Mouse (Mus musculus): ENCODE measurements at regions not wholly inside any gene's neighbourhood (a gene's known extent, or its start where the extent isn't known, plus 50 kb on each side); places are given as distances from the start of the nearest gene placed in this dataset.

DNA sequence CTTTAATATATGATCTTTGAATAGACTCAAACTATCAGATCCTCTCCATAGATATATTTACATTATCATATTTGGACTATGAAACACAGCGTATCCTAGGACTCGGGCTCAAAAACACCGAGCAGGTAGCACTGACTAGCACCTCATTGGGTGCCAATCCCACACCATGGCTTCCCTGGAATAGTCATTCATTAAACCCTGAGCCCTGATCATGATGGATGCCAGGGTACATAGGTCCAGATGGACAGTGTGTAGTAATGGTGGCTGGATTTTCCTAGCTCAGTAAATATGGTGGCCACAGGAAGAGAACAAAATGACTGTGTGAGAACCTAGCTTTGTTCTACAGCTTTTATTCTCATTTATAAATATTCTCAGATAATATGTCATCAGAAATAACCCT lies 390.1 kb upstream of the Nr2f2 start:
- DNase-seq: no peak

DNA sequence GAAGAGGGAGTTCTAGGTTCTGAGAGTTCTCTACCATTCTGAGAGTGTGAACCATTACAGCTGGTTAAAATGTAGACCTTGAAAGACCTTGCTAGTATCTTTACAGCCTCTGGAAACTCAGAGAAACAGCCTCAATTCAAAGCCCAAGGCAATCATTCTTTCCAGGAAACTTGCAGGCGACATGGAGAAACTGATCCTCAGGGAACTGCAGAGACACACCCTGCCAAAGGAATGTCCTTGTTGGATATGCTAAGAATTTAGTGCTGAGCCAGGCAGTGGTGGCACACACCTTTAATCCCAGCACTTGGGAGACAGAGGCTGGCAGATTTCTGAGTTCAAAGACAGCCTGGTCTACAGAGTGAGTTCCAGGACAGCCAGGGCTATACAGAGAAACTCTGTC lies 388.3 kb upstream of the Nr2f2 start:
- DNase-seq: no peak

DNA sequence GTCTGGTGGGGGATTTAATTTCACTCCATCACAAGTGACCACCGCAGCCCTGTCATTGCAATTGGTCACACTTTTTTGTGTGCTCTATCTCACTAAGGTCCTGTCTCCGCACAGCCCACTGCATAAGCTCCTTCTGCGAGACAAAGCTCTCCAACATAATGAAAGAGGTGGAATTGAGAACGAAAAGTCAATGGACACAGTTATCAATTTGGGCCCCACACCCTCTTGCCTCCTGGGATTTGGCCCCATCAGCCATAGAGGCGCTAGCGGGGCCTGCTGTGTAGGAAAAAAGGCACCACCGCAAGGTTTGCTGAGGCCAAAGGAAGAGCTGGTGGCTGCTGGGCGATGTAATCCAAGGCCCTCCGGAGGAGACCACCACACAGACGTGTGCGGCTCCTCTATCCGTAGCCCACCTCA lies 386.3 kb upstream of the Nr2f2 start:
- no peak for DNase-seq

DNA sequence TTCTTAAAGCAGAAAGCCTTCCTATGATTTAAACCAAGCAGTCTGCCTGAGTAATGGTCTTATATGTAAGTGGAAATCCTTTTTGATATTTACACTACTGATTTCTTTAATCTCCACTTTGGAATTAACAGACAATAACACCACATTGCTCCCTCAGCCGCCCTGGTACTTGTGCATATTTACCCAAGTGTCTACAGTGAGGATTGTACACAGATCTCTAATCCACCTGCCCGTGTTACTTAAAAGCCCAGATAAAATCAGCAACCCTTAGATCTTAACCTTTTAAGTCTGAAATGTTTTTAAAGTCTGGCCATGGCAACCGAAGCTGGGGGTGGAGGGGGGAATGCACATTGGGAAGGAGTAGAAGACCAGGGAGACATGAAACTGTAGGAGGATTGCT lies 382.3 kb upstream of the Nr2f2 start:
- DNase-seq: no peak

DNA sequence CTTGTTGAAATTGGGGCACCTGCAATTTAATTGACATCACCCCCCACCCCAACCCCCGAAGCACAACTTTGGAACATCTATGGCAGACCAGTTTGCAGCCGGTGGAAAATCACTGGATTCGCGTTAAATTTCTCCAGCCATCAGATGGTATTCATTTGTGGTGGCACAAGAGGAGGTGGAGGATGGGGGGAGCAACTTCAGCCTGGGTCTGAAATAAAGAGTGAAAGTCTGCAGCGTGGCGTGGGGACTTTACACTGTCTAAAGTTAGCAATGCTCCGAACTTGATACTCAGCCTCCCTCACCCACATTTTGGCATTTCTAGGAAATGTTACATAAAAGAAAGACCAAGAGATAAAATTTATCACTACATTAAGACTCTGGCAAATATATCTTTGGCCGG lies 381.8 kb upstream of the Nr2f2 start:
- DNase-seq: no peak

DNA sequence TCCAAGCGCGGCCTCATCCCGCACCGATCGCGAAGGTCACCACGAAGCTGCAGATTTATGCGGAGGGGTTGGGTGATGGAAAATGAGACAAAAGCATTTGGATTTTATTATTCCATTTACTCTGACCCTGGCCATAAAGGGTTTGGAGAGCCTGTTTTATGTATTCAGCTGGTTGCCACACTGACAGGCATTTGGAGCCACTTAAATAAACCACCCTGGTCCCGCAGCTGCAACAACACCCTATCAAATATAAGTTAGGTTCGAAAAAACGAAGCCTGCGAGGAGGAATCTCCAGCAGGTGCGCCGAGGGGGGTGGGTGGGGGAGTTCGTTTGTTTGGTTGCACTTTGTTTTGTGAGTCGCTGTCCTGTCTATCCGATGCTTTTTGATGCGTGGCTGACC lies 377.8 kb upstream of the Nr2f2 start:
- DNase-seq: no peak

DNA sequence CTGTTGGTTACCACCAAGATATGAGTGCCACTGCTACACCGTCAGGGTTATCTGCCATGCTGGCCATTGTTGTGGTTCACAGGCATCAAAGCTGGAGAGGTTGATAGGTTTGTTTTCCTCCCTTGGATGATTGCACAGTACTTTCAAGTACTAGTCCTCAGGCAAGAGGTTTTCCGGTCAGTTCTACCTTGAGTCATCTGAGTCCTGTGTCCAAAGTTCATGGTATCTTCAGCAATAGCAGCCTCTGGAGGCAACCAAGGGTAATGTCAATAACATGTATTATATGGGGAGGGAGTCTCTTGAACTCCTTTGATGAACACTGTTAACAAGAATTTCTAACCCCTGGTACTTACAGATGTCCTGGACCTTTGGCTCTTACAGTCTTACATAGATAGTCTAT lies 369.1 kb upstream of the Nr2f2 start:
- DNase-seq: no peak

DNA sequence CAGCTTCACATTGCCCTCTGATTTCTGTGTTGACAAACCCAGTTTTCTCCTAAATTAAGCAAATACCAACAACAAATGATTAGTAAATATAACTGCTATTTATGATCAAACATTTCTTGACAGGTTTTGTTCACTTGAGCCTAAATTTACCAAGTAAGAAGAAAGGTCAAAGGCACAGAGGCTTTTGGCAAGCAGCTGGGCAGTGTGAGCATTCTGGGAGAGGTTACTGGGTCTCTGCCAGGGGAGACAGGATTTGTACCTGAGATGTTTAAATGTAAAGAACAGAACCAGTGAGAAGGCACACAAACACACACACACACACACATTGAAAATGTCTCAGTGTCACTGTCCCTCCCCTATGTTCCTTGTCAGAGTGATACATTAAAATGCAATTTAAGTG lies 367.0 kb upstream of the Nr2f2 start:
- no peak for DNase-seq

DNA sequence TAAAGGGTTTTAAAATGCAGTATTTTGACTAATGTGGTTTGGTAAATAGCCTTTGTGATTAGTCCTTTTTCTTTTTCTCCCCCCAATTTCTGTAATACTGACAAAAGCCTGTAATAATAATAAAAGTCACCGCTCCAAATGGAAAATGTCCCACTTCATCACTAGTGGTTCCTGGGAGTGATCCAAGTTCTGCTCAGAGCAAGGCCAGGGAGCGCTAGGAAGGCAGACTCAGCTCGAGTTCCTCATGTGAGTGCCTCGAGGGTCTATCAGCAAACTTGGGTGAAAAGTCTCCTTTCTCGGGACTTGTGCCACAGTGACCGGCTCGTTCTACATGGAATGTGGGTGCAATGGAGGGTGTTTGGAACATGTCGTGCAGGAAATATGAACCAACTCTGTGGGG lies 363.4 kb upstream of the Nr2f2 start:
- no peak for DNase-seq

DNA sequence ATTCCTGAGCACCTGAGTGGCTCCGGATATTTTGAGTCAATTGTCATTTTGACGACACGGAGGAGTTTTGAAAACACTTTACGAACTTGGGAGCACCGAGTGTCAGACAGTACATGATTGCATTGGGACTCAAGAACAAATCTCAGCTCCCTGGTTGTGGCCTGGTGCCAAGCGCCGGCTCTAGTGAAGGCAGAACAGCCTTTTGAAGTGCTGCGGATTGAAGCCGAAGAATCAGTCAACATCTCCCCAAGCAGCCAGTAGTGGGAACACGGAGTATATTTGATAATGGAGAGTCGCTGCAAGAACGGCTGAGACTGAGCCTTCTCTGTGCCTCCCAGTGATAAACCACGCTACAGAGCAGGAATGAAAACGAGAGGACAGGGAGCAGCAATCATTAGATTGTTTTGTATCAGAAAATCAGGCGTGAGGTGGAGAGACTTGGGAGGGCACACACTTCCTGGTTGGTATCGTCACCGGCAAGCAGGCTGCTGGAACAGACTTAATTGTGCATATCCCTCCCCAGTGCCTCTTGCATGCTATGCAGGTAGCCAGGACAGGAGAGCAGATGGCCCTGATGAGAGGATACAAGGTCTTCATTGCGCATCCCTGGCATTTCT lies 351.7 kb upstream of the Nr2f2 start:
- DNase-seq: peak; percentile 62

DNA sequence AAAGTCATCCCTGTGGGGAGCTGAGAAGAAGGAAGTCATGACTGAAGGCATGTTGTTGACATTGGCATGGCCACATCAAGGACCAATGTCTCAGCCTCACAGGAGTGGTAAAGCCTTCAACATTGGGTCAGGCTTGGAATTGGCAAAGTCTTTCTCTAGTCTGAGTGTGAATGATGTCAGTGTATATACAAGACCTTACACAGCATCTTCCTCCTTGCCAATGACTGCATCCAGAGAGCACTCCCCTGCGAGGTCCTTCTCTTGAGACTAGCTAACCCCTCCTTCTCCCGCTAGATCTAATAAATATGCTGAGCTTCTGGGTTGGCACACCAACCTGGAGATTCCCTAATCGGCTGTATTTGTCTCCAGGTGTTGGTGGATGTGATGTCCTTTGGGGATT lies 351.1 kb upstream of the Nr2f2 start:
- DNase-seq: no peak

DNA sequence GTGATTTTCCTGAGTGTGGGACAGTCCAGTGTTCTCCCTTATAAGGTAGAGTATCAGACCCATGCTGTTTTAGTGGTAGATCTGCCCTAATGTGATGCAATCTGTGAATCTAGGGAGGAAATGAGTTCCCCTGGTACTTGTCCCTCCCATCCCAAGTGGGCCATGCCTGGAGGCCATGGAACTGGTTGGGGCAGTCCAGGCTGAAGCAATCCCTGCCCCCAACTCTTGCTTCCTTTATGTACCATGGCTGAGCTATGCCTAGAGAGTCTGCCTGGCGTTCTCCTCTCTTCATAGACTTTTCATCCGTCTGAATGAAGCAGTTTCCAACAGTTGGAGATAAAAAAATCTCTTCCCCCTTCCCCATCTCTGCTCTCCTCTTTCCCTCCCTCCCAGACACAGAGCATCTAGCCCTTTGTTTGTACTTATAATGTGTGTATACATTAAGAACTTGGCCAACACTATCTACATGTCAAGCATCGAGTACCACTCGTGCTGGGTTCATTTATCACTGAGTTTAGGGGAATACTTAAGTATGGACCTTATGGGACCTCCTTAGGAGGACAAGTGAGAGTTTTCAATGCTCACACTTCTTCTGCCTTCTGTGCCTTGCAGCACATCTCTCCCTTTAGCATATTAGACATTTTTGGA lies 350.4 kb upstream of the Nr2f2 start:
- DNase-seq: no peak

DNA sequence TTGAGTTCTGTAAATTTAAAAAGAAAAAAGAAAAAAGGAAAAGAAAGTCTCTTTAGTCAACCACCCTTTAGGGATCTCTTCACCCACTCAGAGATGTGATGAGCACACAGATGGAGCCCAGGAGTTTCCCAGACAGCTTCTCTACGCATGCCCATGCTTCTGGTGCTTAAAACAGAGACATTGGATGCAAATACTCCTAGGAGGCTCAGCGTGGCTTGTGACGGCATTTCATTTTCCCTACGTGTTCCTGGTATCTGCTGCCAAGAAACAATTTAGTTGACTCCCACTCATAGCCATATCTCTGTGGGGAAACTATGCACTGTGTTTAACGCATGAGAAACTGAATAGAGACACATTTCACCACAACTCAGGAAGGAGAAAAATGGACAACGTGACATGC lies 345.6 kb upstream of the Nr2f2 start:
- DNase-seq: no peak

DNA sequence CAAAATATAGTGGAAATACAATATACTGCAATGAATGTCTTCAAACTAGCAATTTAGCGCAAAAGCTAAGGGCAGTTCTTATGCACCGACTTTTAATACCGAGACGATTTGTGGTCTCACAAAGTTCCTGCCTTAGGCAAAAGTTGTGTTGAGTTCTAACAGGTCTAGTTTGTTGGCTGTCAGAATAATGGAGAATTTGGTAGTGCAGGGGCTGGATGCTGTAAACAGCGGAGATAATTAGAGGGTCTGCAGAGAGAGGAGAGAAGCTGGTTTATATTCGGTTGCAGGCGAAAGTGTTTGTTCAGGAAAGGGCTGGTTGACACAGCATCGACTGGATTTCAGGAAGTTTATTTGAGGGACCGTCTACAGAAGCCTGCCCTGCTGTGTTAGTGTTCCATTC lies 339.7 kb upstream of the Nr2f2 start:
- no peak for DNase-seq

DNA sequence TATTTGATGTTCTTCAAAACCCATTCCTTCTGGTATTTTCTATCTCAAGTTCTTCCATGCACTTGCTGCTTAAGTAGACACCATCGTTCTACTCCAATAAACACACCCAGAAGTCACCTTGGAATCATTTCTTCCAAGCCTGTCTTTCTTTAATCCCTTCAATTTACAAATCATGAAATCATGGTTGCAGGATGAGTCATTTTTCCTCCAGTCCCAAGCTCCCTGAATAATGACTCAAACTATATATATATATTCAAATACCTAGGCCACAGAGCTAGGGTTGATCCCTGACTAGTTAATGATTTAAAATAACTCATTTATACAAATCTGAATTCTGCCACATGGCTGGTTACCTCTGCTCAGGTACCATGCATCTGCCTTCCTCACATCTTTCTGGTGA lies 337.2 kb upstream of the Nr2f2 start:
- no peak for DNase-seq

DNA sequence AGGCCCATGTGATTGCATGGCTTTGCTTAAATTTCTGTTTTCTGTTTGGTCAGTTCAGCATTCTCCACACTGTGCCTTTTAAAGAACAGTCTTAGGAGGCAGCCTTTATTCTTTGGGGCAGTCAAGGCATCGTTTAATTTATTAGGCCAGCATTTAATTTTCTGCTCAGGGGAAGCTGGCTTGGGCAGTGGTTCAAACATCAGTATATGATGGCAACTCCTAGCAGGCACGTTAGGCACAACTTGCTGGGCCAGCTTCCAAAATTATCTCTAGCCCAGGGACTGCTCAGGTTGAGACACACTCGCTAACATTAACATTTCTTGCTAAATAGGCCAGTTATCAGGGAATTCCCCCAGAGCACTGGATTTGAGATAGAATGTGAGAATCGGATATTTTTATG lies 333.9 kb upstream of the Nr2f2 start:
- DNase-seq: no peak

DNA sequence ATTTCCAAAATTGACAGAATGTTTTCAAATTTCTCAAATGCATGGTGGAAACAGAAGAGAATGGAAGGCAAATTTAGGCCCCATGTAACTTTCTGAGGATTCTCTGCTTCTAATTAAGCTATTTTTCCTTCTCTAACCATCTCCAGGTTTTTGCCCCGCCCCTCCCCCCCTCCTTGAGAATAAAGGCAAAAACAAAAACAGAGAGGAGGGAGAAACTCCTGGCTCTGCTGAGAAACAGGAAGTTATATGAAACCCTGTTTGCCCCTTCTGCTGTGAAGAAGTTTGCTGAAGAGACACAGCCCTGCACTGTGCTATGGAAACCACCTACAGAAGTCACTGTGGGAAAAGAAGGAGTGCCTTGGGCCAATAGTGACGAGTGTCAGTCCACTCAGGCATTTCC lies 332.9 kb upstream of the Nr2f2 start:
- DNase-seq: no peak

DNA sequence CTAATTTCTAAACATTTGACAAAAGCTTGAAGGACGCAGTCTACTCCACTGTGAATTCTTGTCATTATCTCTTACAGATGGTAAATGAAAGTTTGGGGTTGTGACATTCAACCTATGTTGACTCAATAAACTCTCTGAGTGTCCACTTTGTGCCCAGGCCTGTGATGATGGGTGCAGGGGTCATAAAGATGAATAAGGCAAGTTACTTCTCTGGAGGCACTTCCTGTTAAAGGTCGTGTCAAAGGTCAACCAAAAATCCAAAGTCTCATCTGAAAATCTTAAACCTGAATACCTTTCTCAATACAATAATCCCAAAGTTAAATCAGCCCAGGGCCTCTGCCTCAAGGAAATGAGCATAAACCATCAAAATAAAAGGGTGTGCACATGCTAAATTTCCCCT lies 332.5 kb upstream of the Nr2f2 start:
- DNase-seq: no peak

DNA sequence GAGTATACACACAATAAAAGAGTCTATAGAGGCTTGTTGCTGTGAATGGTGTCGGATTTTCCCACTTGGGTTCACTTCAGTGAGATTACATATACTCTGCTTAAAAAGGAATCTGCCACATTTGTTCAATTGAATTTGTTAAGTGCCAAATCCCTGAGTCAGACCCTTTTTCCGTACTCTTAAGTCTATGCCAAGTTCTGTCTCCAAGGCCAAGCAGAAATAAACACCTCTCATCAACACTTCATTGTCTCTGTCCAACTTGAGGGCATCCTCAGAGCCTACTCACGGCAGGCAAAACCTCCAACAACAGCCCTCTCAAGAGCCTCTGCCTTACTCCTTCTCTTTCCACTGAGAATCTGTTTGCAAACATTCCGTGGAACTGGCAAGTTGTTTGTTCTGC lies 325.6 kb upstream of the Nr2f2 start:
- no peak for DNase-seq

DNA sequence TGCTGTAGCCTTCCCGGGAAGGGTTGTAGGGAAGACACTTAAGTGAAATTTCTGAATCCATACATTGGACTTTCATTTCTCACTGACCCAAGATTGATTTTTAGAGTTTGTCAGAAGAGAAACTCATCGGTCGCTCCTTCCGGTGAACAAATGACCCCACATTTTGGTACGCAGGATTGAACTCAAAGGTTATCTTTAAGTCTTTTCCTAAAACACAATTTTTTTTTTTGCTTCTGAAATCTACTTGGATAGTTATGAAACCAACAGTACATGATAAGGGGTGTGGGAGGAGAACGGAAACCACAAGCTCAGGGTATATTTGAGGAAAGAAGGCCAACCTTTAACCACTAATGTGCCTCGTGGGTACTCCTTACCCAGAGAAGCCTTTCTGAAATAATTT lies 324.3 kb upstream of the Nr2f2 start:
- no peak for DNase-seq

DNA sequence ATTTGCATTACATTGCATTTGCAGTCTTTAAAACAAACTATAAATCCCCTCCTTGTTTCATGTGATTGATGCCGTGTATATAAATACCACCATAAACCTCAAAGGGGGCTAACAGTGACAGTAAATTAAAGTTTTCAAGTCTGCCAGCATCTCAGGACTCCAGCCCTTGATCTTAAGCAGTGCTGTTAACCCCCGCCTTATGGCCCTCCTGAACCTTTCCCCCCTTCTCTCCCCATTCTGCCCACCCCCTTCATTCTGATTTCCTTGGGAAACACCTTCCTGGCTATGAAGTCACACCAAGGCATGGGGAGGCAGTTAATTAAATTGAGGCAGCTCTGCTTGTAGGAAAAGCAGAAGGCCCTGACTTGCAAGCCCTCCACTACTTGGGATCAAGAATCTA lies 302.5 kb upstream of the Nr2f2 start:
- no peak for DNase-seq

DNA sequence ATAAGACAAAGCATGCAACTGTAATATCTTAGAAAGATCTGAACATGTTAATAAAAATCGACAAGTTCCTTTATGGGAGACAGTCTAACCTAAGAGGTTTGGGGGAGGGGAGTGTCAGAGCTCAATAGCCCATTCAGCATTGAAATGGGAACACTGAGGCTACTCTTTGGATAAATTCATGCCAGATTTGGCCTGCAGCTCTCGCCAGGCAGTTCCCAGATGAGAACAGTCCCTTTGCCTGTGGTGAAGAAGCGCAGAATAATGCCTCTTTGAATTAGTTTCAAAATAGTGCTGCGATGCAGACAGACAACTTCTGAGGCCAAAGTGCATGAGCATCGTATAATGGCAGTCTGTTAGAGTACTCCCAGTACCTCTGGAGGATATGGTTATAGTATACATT lies 293.6 kb upstream of the Nr2f2 start:
- no peak for DNase-seq

DNA sequence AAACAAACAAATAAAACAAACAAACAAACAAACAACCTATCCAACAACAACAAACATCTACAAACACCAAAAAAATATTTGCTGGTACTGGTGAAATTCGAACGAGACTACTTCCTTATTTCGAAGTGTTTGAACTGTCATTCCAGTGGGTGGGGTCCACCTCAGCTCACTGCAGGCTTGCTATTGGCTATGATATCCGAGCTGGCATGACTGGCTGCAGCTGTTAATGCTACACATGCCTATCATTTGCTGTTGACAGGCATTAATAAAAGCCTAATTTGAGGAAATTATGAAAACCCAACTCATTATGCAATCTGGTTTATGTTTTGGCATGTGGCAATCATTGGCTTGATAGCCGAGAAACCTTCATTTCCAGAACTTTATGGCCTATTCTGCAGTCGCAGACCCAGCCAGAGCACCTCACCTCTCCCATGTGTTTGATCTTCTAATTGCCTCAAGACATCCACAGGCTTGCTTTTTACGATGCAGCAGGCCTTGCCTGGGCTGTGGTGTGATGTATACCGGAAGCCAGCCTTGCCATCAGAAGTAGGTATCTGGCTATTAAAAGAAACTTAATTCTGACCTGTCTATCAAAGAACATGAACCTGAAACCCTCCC lies 283.3 kb upstream of the Nr2f2 start:
- DNase-seq: no peak

DNA sequence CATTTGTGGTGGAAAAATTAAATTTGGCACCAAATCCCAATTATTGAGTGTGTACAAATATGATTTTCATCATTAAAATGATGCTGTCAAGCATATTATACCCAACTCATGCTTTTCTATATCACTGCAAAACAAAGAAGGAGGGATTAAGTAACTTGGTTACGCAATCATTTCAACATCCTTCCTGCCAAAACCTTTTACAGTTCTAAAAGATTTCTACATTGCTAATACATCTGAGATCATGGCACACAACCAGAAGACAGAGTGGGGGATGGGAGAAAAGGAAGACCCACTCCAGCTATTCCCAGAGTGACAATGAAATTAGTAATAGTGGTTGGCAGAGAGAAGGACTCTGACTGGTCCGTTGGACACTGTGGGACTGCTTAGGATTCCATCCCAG lies 280.3 kb upstream of the Nr2f2 start:
- DNase-seq: no peak

Measured in adrenal gland, postnatal 10 days (tissue).